Mouse (Mus musculus) layer of hippocampus, postnatal 14 days (tissue): ENCODE measurements around the gene Gm43302. TPM values are rescaled to one million over a fixed set of nuclear protein-coding genes. Genes with fewer than 3 reads are reported as not detected.
"Not testable (repeated sequence)": the region's sequence is repeated elsewhere in the genome, so short reads cannot be mapped to it uniquely, and the experiment has no call there.

Source experiments
- DNase-seq, 2 experiments: peaks; one replicate each; pipeline ENCODE4 v3.0.0; 2021 to 2022; ENCODE audit warnings: low spot score in 2 of 2, mixed read lengths in 1 of 2
- total RNA-seq, 2 experiments: library from RNA; stranded (reverse); gene quantifications; 2 replicates each; pipeline ENCODE4 v1.2.3; 2021

The Gm43302 gene
- total RNA-seq, 2 experiments from 2014 or later: not detected

- not testable (repeated sequence) for DNase-seq
Measured at GRCm38 (mm10) chr5:105199149-105199548, 94.3 kb downstream of the Gm43302 start.

GRCm38 (mm10) chr5:105197915-105198560, 95.5 kb downstream of the Gm43302 start:
- DNase-seq: not testable (repeated sequence)

- DNase-seq: peak in 1 of 2 experiments; percentile 8
Measured at GRCm38 (mm10) chr5:105196308-105196707, 97.2 kb downstream of the Gm43302 start.

- DNase-seq: not testable (repeated sequence)
Measured at GRCm38 (mm10) chr5:105192536-105192935, 101.0 kb downstream of the Gm43302 start.

- no peak for DNase-seq
Measured at GRCm38 (mm10) chr5:105181446-105181845, 112.0 kb downstream of the Gm43302 start.

Other genes starting within 250 kb of the Gm43302 start
- 1 to 10 TPM in 1 of 2 experiments, under 1 TPM in 1; 0.88 to 1.2 TPM for gene Gbp9, start 154.2 kb downstream of the Gm43302 start, total RNA-seq
- under 1 TPM; 0.18 to 0.21 TPM for gene Gbp8, start 154.2 kb downstream of the Gm43302 start, total RNA-seq
- gene Gbp4, start 154.1 kb downstream of the Gm43302 start, total RNA-seq: under 1 TPM; 0.41 to 0.85 TPM
- not detected for gene Gbp10, start 54.2 kb downstream of the Gm43302 start, total RNA-seq
- 1 to 10 TPM in 1 of 2 experiments, under 1 TPM in 1; 0.43 to 1.1 TPM for gene Gbp6, start within 50 bp of the Gm43302 start, total RNA-seq
- gene Lrrc8b, start 122.1 kb upstream of the Gm43302 start, total RNA-seq: 10 to 100 TPM; 80.1 to 81.4 TPM
- gene Lrrc8c, start 225.7 kb upstream of the Gm43302 start, total RNA-seq: 10 to 100 TPM; 29.0 to 32.0 TPM